ENCODE assay signal across 8 mouse cellular contexts in genomic region chr16:90283905-90284891, GRCm38 (mm10). TPM values are rescaled to one million over a fixed set of nuclear protein-coding genes. Genes with fewer than 3 reads are reported as not detected.
DNase-seq lines count a peak whose midpoint lies in the region; ATAC-seq and TF ChIP-seq lines count a peak whose summit lies in the region.

TSS of gene Scaf4 (minus strand) at chr16:90284503.

- intact Hi-C loops in gastrocnemius, adult 2 months (cut with DNase I): loop anchor here (2.0 kb wide), 1 partner anchor 63 kb away; the partner anchor contains the start of gene Sod1
- intact Hi-C loops in left cerebral cortex, adult 2 months (cut with DNase I): loop anchor here (2.0 kb wide), 1 partner anchor 63 kb away; the partner anchor contains the start of gene Sod1

- no peaks in the 10 kb centered on the region for H3K9me3 ChIP-seq in hindbrain, postnatal 0 days (ENCODE audit: low read length)

- H3K4me3 ChIP-seq in gastrocnemius, adult 2 months: peak within 1 kb of the TSS; percentile 80
- H3K4me3 ChIP-seq in hindbrain, postnatal 0 days (ENCODE audit: low read length): peak within 1 kb of the TSS; percentile 100
- H3K4me3 ChIP-seq in left cerebral cortex, adult 2 months: peak within 1 kb of the TSS; percentile 99

- under 1% methylated on average over 72 of the region's 123 CpGs for WGBS in hindbrain, postnatal 0 days

- H3K36me3 ChIP-seq in hindbrain, postnatal 0 days (ENCODE audit: insufficient read depth, low read length): no peaks in the 10 kb centered on the region

- peak; percentile 80 for DNase-seq in WW6 (ENCODE audit: low read depth, low spot score)
- DNase-seq in cerebellum, postnatal 4 days (ENCODE audit: low spot score in 2 of 2): peak; percentile 93 to 96
- DNase-seq in gastrocnemius, adult 2 months: peak; percentile 98
- peak; percentile 97 for DNase-seq in hindbrain, postnatal 0 days (ENCODE audit: low spot score)
- DNase-seq in left cerebral cortex, adult 2 months (ENCODE audit: extremely low spot score in 1 of 2, low spot score in 2 of 2): peak; percentile 97
- peak; percentile 95 for DNase-seq in right cerebral cortex, adult 2 months (ENCODE audit: low spot score in 2 of 2)
- peak; percentile 96 for DNase-seq in urinary bladder, postnatal 14 days (ENCODE audit: low spot score)

- peak; percentile 4; the same call in 1 of the 2 replicates for TF ChIP-seq CTCF in gastrocnemius, adult 2 months (IDR thresholded peaks at IDR 0.05)
- TF ChIP-seq CTCF in hindbrain, postnatal 0 days (IDR thresholded peaks at IDR 0.05; ENCODE audit: low read depth): no peak; the same call in none of the 2 replicates
- no peak; the same call in none of the 2 replicates for TF ChIP-seq CTCF in left cerebral cortex, adult 2 months (IDR thresholded peaks at IDR 0.05)

- H3K27me3 ChIP-seq in hindbrain, postnatal 0 days (ENCODE audit: insufficient read depth, low read length): no peaks in the 10 kb centered on the region

- H3K4me2 ChIP-seq in hindbrain, postnatal 0 days (ENCODE audit: low read depth, low read length): peak within 1 kb of the TSS; percentile 95

- H3K4me1 ChIP-seq in hindbrain, postnatal 0 days (ENCODE audit: insufficient read depth, low read length): peaks cover 9% of the 10 kb centered on the region

- peak within 1 kb of the TSS; percentile 99 for H3K27ac ChIP-seq in gastrocnemius, adult 2 months
- peak within 1 kb of the TSS; percentile 94 for H3K27ac ChIP-seq in hindbrain, postnatal 0 days
- H3K27ac ChIP-seq in left cerebral cortex, adult 2 months: peak within 1 kb of the TSS; percentile 87

- peak; percentile 97 for ATAC-seq in hindbrain, postnatal 0 days
- ATAC-seq in megakaryocyte, adult 5-6 weeks (ENCODE audit: poor library complexity, severe bottlenecking): peak; percentile 81

- H3K9ac ChIP-seq in hindbrain, postnatal 0 days (replicated peaks; ENCODE audit: low read length): peak within 1 kb of the TSS; percentile 99

RNA-seq across cellular contexts. Expression of gene Scaf4, which starts in this region (rescaled TPM):
- 10 to 100 TPM; 19.4 to 20.3 TPM for total RNA-seq in gastrocnemius, adult 2 months (2021)
- 15.4 and 16.8 TPM in 2 replicates for total RNA-seq in hindbrain, postnatal 0 days (2014; rRNA removed)
- polyA plus RNA-seq in hindbrain, postnatal 0 days (2015; fragmentation: Nextera tagmentation; extraction: Ambion mirVana): 16.0 and 16.8 TPM in 2 replicates
- total RNA-seq in left cerebral cortex, adult 2 months (2021): 10 to 100 TPM; 48.2 to 51.3 TPM
- total RNA-seq in megakaryocyte, adult 5-6 weeks (2015): 51.5 and 58.4 TPM in 2 replicates
- 19.2 and 29.1 TPM in 2 replicates for total RNA-seq in megakaryocyte, adult 5-6 weeks (2017)

Comparison
In these comparisons a context has a peak if more than half of its experiments do, and no peak if none do; other contexts are left out.
1. Peak in every context shown above with its lines: DNase-seq, ATAC-seq, H3K4me3 ChIP-seq and H3K27ac ChIP-seq.